Mouse (Mus musculus): ENCODE measurements around the gene Wdr63. TPM values are rescaled to one million over a fixed set of nuclear protein-coding genes. Genes with fewer than 3 reads are reported as not detected.

Wdr63 gene
- polyA plus RNA-seq, 1 experiment from 2014 or later: 0.31 TPM

- peaks cover 4% of the 10 kb centered on the region; the same call in 1 of the 2 replicates for H3K4me1 ChIP-seq (ENCODE audit: insufficient read depth, low read length)
- 0 out of 2 replicates have a peak, but pooled peaks cover 5% of the 10 kb centered on the region for H3K36me3 ChIP-seq (ENCODE audit: insufficient read depth, low read length)
- no peaks in the 10 kb centered on the region for H3K9me3 ChIP-seq (ENCODE audit: low read length)
- 95% methylated on average over 6 of the region's 6 CpGs for WGBS
- no peak for ATAC-seq (ENCODE audit: low FRiP score, low TSS enrichment)
- no peak overlapping the region for H3K4me3 ChIP-seq (ENCODE audit: low read length)
- H3K9ac ChIP-seq (replicated peaks; ENCODE audit: low read length): no peak overlapping the region
- H3K4me2 ChIP-seq (replicated peaks; ENCODE audit: low read depth, low read length): no peak overlapping the region
- no peaks in the 10 kb centered on the region for H3K27me3 ChIP-seq (ENCODE audit: insufficient read depth, low read length)
- H3K27ac ChIP-seq (ENCODE audit: low read length): no peak overlapping the region
Measured at GRCm38 (mm10) chr3:146025499-146025898, 82.4 kb downstream of the Wdr63 start.

GRCm38 (mm10) chr3:146024746-146025145 lies 83.2 kb downstream of the Wdr63 start:
- H3K9ac ChIP-seq (replicated peaks; ENCODE audit: low read length): no peak overlapping the region
- H3K36me3 ChIP-seq (ENCODE audit: insufficient read depth, low read length): peaks cover 8% of the 10 kb centered on the region; the same call in 1 of the 2 replicates
- ATAC-seq (ENCODE audit: low FRiP score, low TSS enrichment): no peak
- no peak overlapping the region for H3K4me2 ChIP-seq (replicated peaks; ENCODE audit: low read depth, low read length)
- H3K4me1 ChIP-seq (ENCODE audit: insufficient read depth, low read length): no peaks in the 10 kb centered on the region
- H3K27me3 ChIP-seq (ENCODE audit: insufficient read depth, low read length): no peaks in the 10 kb centered on the region
- no peak overlapping the region for H3K27ac ChIP-seq (ENCODE audit: low read length)
- no peak overlapping the region for H3K4me3 ChIP-seq (ENCODE audit: low read length)
- H3K9me3 ChIP-seq (ENCODE audit: low read length): no peaks in the 10 kb centered on the region
- 90% methylated on average over 7 of the region's 7 CpGs for WGBS

GRCm38 (mm10) chr3:146022232-146022631 lies 85.7 kb downstream of the Wdr63 start:
- H3K4me3 ChIP-seq (ENCODE audit: low read length): no peak overlapping the region
- no peak overlapping the region for H3K9ac ChIP-seq (replicated peaks; ENCODE audit: low read length)
- 92% methylated on average over 9 of the region's 9 CpGs for WGBS
- peaks cover 8% of the 10 kb centered on the region; the same call in 1 of the 2 replicates for H3K36me3 ChIP-seq (ENCODE audit: insufficient read depth, low read length)
- H3K9me3 ChIP-seq (ENCODE audit: low read length): no peaks in the 10 kb centered on the region
- no peak overlapping the region for H3K4me2 ChIP-seq (replicated peaks; ENCODE audit: low read depth, low read length)
- no peak overlapping the region for H3K27ac ChIP-seq (ENCODE audit: low read length)
- H3K27me3 ChIP-seq (ENCODE audit: insufficient read depth, low read length): no peaks in the 10 kb centered on the region
- no peak for ATAC-seq (ENCODE audit: low FRiP score, low TSS enrichment)
- no peaks in the 10 kb centered on the region for H3K4me1 ChIP-seq (ENCODE audit: insufficient read depth, low read length)

- no peak; the same call in 1 of the 2 replicates for ATAC-seq (ENCODE audit: low FRiP score, low TSS enrichment)
- no peaks in the 10 kb centered on the region for H3K4me1 ChIP-seq (ENCODE audit: insufficient read depth, low read length)
- H3K27me3 ChIP-seq (ENCODE audit: insufficient read depth, low read length): no peaks in the 10 kb centered on the region
- no peak overlapping the region for H3K4me2 ChIP-seq (replicated peaks; ENCODE audit: low read depth, low read length)
- H3K9ac ChIP-seq (replicated peaks; ENCODE audit: low read length): no peak overlapping the region
- no peak overlapping the region for H3K4me3 ChIP-seq (ENCODE audit: low read length)
- H3K27ac ChIP-seq (ENCODE audit: low read length): no peak overlapping the region
- WGBS: 50% methylated on average over 9 of the region's 9 CpGs
- H3K9me3 ChIP-seq (ENCODE audit: low read length): no peaks in the 10 kb centered on the region
- H3K36me3 ChIP-seq (ENCODE audit: insufficient read depth, low read length): peaks cover 16% of the 10 kb centered on the region
Measured at GRCm38 (mm10) chr3:146017521-146017920, 90.4 kb downstream of the Wdr63 start.

- Histone ChIP-seq H3K27me3 (ENCODE audit: insufficient read depth, low read length) (no peaks in the 10 kb centered on the region), H3K27ac (ENCODE audit: low read length) (no peak overlapping the region), H3K9ac (replicated peaks; ENCODE audit: low read length) (no peak overlapping the region), H3K36me3 (ENCODE audit: insufficient read depth, low read length) (peaks cover 11% of the 10 kb centered on the region), H3K4me2 (replicated peaks; ENCODE audit: low read depth, low read length) (no peak overlapping the region), H3K4me3 (ENCODE audit: low read length) (no peak overlapping the region), H3K9me3 (ENCODE audit: low read length) (no peaks in the 10 kb centered on the region), H3K4me1 (ENCODE audit: insufficient read depth, low read length) (no peaks in the 10 kb centered on the region)
- 86% methylated on average over 13 of the region's 13 CpGs for WGBS
- ATAC-seq (ENCODE audit: low FRiP score, low TSS enrichment): no peak
Measured at GRCm38 (mm10) chr3:146016979-146017378, 91.0 kb downstream of the Wdr63 start.

GRCm38 (mm10) chr3:146014321-146014720 lies 93.6 kb downstream of the Wdr63 start:
- Histone ChIP-seq H3K27ac (ENCODE audit: low read length) (no peak overlapping the region), H3K4me2 (replicated peaks; ENCODE audit: low read depth, low read length) (no peak overlapping the region), H3K9ac (replicated peaks; ENCODE audit: low read length) (no peak overlapping the region), H3K4me1 (ENCODE audit: insufficient read depth, low read length) (peaks cover 11% of the 10 kb centered on the region), H3K36me3 (ENCODE audit: insufficient read depth, low read length) (peaks cover 7% of the 10 kb centered on the region), H3K9me3 (ENCODE audit: low read length) (no peaks in the 10 kb centered on the region), H3K4me3 (ENCODE audit: low read length) (no peak overlapping the region), H3K27me3 (ENCODE audit: insufficient read depth, low read length) (no peaks in the 10 kb centered on the region)
- WGBS: 89% methylated on average over 12 of the region's 12 CpGs
- no peak for ATAC-seq (ENCODE audit: low FRiP score, low TSS enrichment)

- H3K4me1 ChIP-seq (ENCODE audit: insufficient read depth, low read length): peaks cover 14% of the 10 kb centered on the region
- WGBS: 55% methylated on average over 7 of the region's 7 CpGs
- ATAC-seq (ENCODE audit: low FRiP score, low TSS enrichment): no peak
- no peaks in the 10 kb centered on the region for H3K9me3 ChIP-seq (ENCODE audit: low read length)
- no peak overlapping the region for H3K4me2 ChIP-seq (replicated peaks; ENCODE audit: low read depth, low read length)
- H3K4me3 ChIP-seq (ENCODE audit: low read length): no peak overlapping the region
- H3K27me3 ChIP-seq (ENCODE audit: insufficient read depth, low read length): no peaks in the 10 kb centered on the region
- peaks cover 10% of the 10 kb centered on the region for H3K36me3 ChIP-seq (ENCODE audit: insufficient read depth, low read length)
- H3K27ac ChIP-seq (ENCODE audit: low read length): no peak overlapping the region
- no peak overlapping the region for H3K9ac ChIP-seq (replicated peaks; ENCODE audit: low read length)
Measured at GRCm38 (mm10) chr3:146013490-146013889, 94.4 kb downstream of the Wdr63 start.

GRCm38 (mm10) chr3:146011544-146012218 lies 96.2 kb downstream of the Wdr63 start:
- peaks cover 14% of the 10 kb centered on the region for H3K36me3 ChIP-seq (ENCODE audit: insufficient read depth, low read length)
- no peaks in the 10 kb centered on the region for H3K9me3 ChIP-seq (ENCODE audit: low read length)
- H3K27me3 ChIP-seq (ENCODE audit: insufficient read depth, low read length): no peaks in the 10 kb centered on the region
- no peak overlapping the region for H3K4me3 ChIP-seq (ENCODE audit: low read length)
- H3K9ac ChIP-seq (replicated peaks; ENCODE audit: low read length): no peak overlapping the region
- H3K4me2 ChIP-seq (replicated peaks; ENCODE audit: low read depth, low read length): no peak overlapping the region
- H3K4me1 ChIP-seq (ENCODE audit: insufficient read depth, low read length): peaks cover 14% of the 10 kb centered on the region
- no peak overlapping the region for H3K27ac ChIP-seq (ENCODE audit: low read length)
- no peak for ATAC-seq (ENCODE audit: low FRiP score, low TSS enrichment)
- WGBS: 71% methylated on average over 8 of the region's 8 CpGs

- ATAC-seq (ENCODE audit: low FRiP score, low TSS enrichment): peak; percentile 93
- Histone ChIP-seq H3K36me3 (ENCODE audit: insufficient read depth, low read length) (peaks cover 14% of the 10 kb centered on the region), H3K9ac (replicated peaks; ENCODE audit: low read length) (peak overlapping the region; percentile 13), H3K9me3 (ENCODE audit: low read length) (no peaks in the 10 kb centered on the region), H3K27me3 (ENCODE audit: insufficient read depth, low read length) (no peaks in the 10 kb centered on the region), H3K27ac (ENCODE audit: low read length) (peak overlapping the region; percentile 90), H3K4me3 (ENCODE audit: low read length) (no peak overlapping the region), H3K4me1 (ENCODE audit: insufficient read depth, low read length) (peaks cover 14% of the 10 kb centered on the region), H3K4me2 (replicated peaks; ENCODE audit: low read depth, low read length) (peak overlapping the region; percentile 34; the same call in 1 of the 2 replicates)
- WGBS: 52% methylated on average over 4 of the region's 4 CpGs
Measured at GRCm38 (mm10) chr3:146010751-146011150, 97.2 kb downstream of the Wdr63 start.

GRCm38 (mm10) chr3:146009859-146010645 lies 97.9 kb downstream of the Wdr63 start:
- no peak overlapping the region for H3K4me3 ChIP-seq (ENCODE audit: low read length)
- peak overlapping the region; percentile 13; the same call in 1 of the 2 replicates for H3K9ac ChIP-seq (replicated peaks; ENCODE audit: low read length)
- 23% methylated on average over 19 of the region's 20 CpGs for WGBS
- H3K4me2 ChIP-seq (replicated peaks; ENCODE audit: low read depth, low read length): peak overlapping the region; percentile 34
- peak overlapping the region; percentile 90 for H3K27ac ChIP-seq (ENCODE audit: low read length)
- no peaks in the 10 kb centered on the region for H3K27me3 ChIP-seq (ENCODE audit: insufficient read depth, low read length)
- H3K4me1 ChIP-seq (ENCODE audit: insufficient read depth, low read length): peaks cover 14% of the 10 kb centered on the region
- no peaks in the 10 kb centered on the region for H3K9me3 ChIP-seq (ENCODE audit: low read length)
- peaks cover 14% of the 10 kb centered on the region for H3K36me3 ChIP-seq (ENCODE audit: insufficient read depth, low read length)
- peak; percentile 83 for ATAC-seq (ENCODE audit: low FRiP score, low TSS enrichment)

Measured in kidney, embryonic 16.5 days (tissue).